Mouse (Mus musculus): Measurements from ENCODE around the gene Ciita.

DNA sequence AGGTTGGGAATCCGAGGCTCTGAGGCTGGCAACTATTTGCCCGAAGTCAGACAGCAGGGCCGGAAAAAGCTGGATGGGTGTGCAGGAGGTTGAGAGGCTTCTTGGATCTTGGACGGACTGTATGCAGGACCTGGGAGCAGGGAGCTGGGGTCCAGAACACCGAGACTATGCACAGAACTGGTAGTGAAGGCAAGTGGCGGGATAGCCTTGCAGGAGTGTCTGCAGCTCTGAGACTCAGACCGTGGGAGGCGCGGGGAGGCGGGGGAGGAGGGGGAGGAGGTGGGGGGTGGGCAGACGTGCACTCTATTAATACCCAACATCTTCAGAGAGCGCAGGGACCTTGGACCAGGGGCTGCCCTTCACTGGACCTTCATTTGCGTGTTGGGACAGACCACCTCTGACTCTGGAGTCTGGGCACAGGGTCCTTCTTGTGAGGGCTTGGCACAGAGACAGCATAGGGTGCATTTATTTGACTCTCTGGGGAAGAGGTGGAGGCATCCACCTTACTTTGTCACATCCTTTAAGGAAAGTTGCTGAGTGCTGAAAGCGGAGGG lies 10.1 kb downstream of the Ciita start:
- no peak for TF ChIP-seq CTCF (IDR thresholded peaks at IDR 0.05; ENCODE audit: extremely low read depth, insufficient read length, insufficient replicate concordance, low read depth, low read length)
- no peak for TF ChIP-seq POLR2A (IDR thresholded peaks at IDR 0.05; ENCODE audit: low read depth, low read length)

Measured in small intestine, adult 2 months (tissue).